Mouse (Mus musculus) CD8-positive naive resting alpha-beta T cell, adult 57 days (primary cell): ENCODE measurements around the gene Lgalsl. TPM values are rescaled to one million over a fixed set of nuclear protein-coding genes. Genes with fewer than 3 reads are reported as not detected.

Source experiments
- total RNA-seq: library from RNA; stranded (reverse); gene quantifications from one replicate; pipeline ENCODE4 v1.2.4, GENCODE M21; 2023

Lgalsl gene
- 2.3 TPM for total RNA-seq

GRCm38 (mm10) chr11:20830686-20831505, at the start of gene Lgalsl:
Gene Lgalsl (minus strand): TSS chr11:20831056.

Other genes starting within 250 kb of the Lgalsl start
- gene Aftph, start 89.5 kb downstream of the Lgalsl start, total RNA-seq, result 72.0 TPM